Mouse (Mus musculus): ENCODE results near the gene Ackr3.

GRCm38 (mm10) chr1:90182521-90182920 lies 21.3 kb upstream of the Ackr3 start:
- TF ChIP-seq CTCF (conservative IDR thresholded peaks at IDR 0.05; ENCODE audit: low read length): no peak
- TF ChIP-seq POU5F1 (IDR thresholded peaks at IDR 0.05; ENCODE audit: borderline replicate concordance, low read length): no peak

All from E14TG2a.4 (cell line).